ENCODE assay signal across 8 mouse cellular contexts in the genomic region with DNA sequence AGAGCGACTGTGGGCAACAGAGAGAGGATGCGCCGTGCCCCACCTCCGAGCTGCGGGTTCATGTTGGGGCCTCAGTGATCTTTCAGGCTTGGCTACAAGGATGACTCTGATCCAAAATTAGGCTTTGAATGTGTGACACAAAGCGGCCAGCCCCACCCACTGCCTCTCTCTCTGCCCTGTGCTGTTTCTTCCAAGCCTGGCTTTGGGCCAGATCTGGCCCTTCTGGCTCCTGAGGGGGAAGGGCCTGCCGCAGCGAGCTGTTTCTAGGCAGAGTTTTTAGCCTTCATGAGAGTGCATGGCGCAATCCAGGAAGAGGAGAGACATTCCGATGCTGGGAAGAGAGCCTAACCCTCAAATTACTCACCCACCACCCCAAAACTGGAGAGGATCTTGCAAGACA.
DNase-seq lines count a peak whose midpoint lies in the region; ATAC-seq and TF ChIP-seq lines count a peak whose summit lies in the region.

No protein-coding gene starts in this region.

- H3K27me3 ChIP-seq in C2C12 (ENCODE audit: control insufficient read depth, insufficient read depth, insufficient read length), result no peaks in the 10 kb centered on the region
- no peaks in the 10 kb centered on the region for H3K27me3 ChIP-seq in heart, embryonic 14.5 days (ENCODE audit: control insufficient read depth, insufficient read depth, low read length)
- H3K27me3 ChIP-seq in kidney, postnatal 0 days (ENCODE audit: insufficient read depth, low read length), result no peaks in the 10 kb centered on the region

- no peak overlapping the region for H3ac ChIP-seq in C2C12 (ENCODE audit: control insufficient read depth, insufficient read length, low read depth)

- 11% methylated on average over 10 of the region's 10 CpGs for WGBS in heart, embryonic 14.5 days
- 46% methylated on average over 10 of the region's 10 CpGs for WGBS in kidney, postnatal 0 days

- no peaks in the 10 kb centered on the region for H3K79me3 ChIP-seq in C2C12 (ENCODE audit: low read depth)

- peak; percentile 96 for DNase-seq in brain, adult 2 months (ENCODE audit: low read depth, low spot score)
- peak; percentile 93 for DNase-seq in fibroblast of lung, adult 2 months (ENCODE audit: low read depth)
- DNase-seq in kidney, postnatal 0 days (ENCODE audit: low spot score), result peak; percentile 88
- peak; percentile 94 for DNase-seq in lung, postnatal 36 days
- DNase-seq in right cerebral cortex, adult 18-20 months, result peak; percentile 54

- H3K4me1 ChIP-seq in heart, embryonic 14.5 days (ENCODE audit: control insufficient read depth in 2 of 2, insufficient read depth in 2 of 2, low read length in 2 of 2), result peaks cover 28 to 34% of the 10 kb centered on the region in 2 experiments
- peaks cover 26% of the 10 kb centered on the region; the same call in 1 of the 2 replicates for H3K4me1 ChIP-seq in kidney, postnatal 0 days (replicated peaks; ENCODE audit: insufficient read depth, low read length)

- H3K36me3 ChIP-seq in C2C12 (ENCODE audit: control insufficient read depth, insufficient read depth), result no peaks in the 10 kb centered on the region
- no peaks in the 10 kb centered on the region for H3K36me3 ChIP-seq in heart, embryonic 14.5 days (ENCODE audit: control insufficient read depth, insufficient read depth, low read length)
- no peaks in the 10 kb centered on the region for H3K36me3 ChIP-seq in kidney, postnatal 0 days (ENCODE audit: insufficient read depth, low read length)

- H3K9me3 ChIP-seq in heart, embryonic 14.5 days (ENCODE audit: control insufficient read depth, low read length), result no peaks in the 10 kb centered on the region
- H3K9me3 ChIP-seq in kidney, postnatal 0 days (replicated peaks; ENCODE audit: low read length), result no peaks in the 10 kb centered on the region

- peak; percentile 87 for ATAC-seq in heart, embryonic 14.5 days (ENCODE audit: insufficient number of reproducible peaks, insufficient read depth, low FRiP score, low read depth)
- no peak; the same call in 1 of the 2 replicates for ATAC-seq in kidney, postnatal 0 days (replicated peaks; ENCODE audit: low FRiP score, low read depth)
- no peak for ATAC-seq in CD4-positive, CD25-positive, alpha-beta regulatory T cell, adult 4 months

- no peak for TF ChIP-seq CTCF in C2C12 (IDR thresholded peaks at IDR 0.05; ENCODE audit: control insufficient read depth, insufficient read depth, insufficient read length)
- TF ChIP-seq CTCF in kidney, postnatal 0 days (IDR thresholded peaks at IDR 0.05; ENCODE audit: low read depth), result no peak

- H3K4me3 ChIP-seq in C2C12 (ENCODE audit: insufficient read depth, poor library complexity, severe bottlenecking), result no peak overlapping the region
- no peak overlapping the region for H3K4me3 ChIP-seq in heart, embryonic 14.5 days (ENCODE audit: control insufficient read depth in 1 of 2, insufficient read depth in 1 of 2, low read depth in 1 of 2, low read length in 2 of 2)
- no peak overlapping the region for H3K4me3 ChIP-seq in kidney, postnatal 0 days (replicated peaks; ENCODE audit: low read depth, low read length)

- peak overlapping the region; percentile 93 to 95 for H3K27ac ChIP-seq in heart, embryonic 14.5 days (replicated peaks in 1 of 2; ENCODE audit: control insufficient read depth in 1 of 2, insufficient read depth in 1 of 2, low read depth in 2 of 2, low read length in 2 of 2)
- H3K27ac ChIP-seq in kidney, postnatal 0 days, result peak overlapping the region; percentile 89

- H3K9ac ChIP-seq in heart, embryonic 14.5 days (ENCODE audit: low read length), result peak overlapping the region; percentile 59
- no peak overlapping the region for H3K9ac ChIP-seq in kidney, postnatal 0 days (ENCODE audit: low read depth, low read length)

- H3K79me2 ChIP-seq in C2C12 (ENCODE audit: control insufficient read depth, insufficient read depth), result no peaks in the 10 kb centered on the region

- peak overlapping the region; percentile 48 for H3K4me2 ChIP-seq in heart, embryonic 14.5 days (ENCODE audit: low read length)
- H3K4me2 ChIP-seq in kidney, postnatal 0 days (ENCODE audit: low read length), result no peak overlapping the region

TF ChIP-seq in C2C12, 6 proteins besides CTCF, POLR2A, EP300 and RAD21:
- TF ChIP-seq CEBPB (IDR thresholded peaks at IDR 0.05; ENCODE audit: low read depth) (peak; percentile 96), MYOD1 (IDR thresholded peaks at IDR 0.05; ENCODE audit: control insufficient read depth, insufficient read length, low read depth) (no peak)
